Mouse (Mus musculus) stomach, embryonic 15.5 days (tissue): ENCODE measurements around the gene Slit3. TPM values are rescaled to one million over a fixed set of nuclear protein-coding genes. Genes with fewer than 3 reads are reported as not detected.

Experiments used
- ATAC-seq: fragments of 200-750 bp; cut with Nextera tagmentation; 2 replicates; pipeline ENCODE4 v1.8.0; 2017; ENCODE audit warnings: low read depth, moderate number of reproducible peaks, moderate TSS enrichment; ENCODE audit not compliant: insufficient read depth, low FRiP score
- H3K27ac ChIP-seq: fragments of 300-500 bp; sonication (generic); 2 replicates; pipeline ENCODE4 v1.5.1; 2015; ENCODE audit warnings: mild to moderate bottlenecking, inconsistent platforms
- H3K27me3 ChIP-seq: fragments of 300-500 bp; sonication (generic); replicated peaks from 2 replicates; pipeline ENCODE4 v1.6.1; 2015; ENCODE audit warnings: inconsistent platforms
- H3K36me3 ChIP-seq: fragments of 300-500 bp; sonication (generic); 2 replicates; pipeline ENCODE4 v1.6.1; 2015; ENCODE audit warnings: inconsistent platforms
- H3K4me1 ChIP-seq: fragments of 300-500 bp; sonication (generic); 2 replicates; pipeline ENCODE4 v1.6.1; 2015; ENCODE audit warnings: inconsistent platforms
- H3K4me2 ChIP-seq: fragments of 300-500 bp; sonication (generic); 2 replicates; pipeline ENCODE4 v1.6.1; 2015; ENCODE audit warnings: mild to moderate bottlenecking, inconsistent platforms
- H3K4me3 ChIP-seq: fragments of 300-500 bp; sonication (generic); replicated peaks from 2 replicates; pipeline ENCODE4 v1.5.1; 2015; ENCODE audit warnings: inconsistent platforms
- H3K9ac ChIP-seq: fragments of 300-500 bp; sonication (generic); 2 replicates; pipeline ENCODE4 v1.6.1; 2015; ENCODE audit warnings: inconsistent platforms
- H3K9me3 ChIP-seq: fragments of 300-500 bp; sonication (generic); 2 replicates; pipeline ENCODE4 v1.6.1; 2016; ENCODE audit warnings: inconsistent platforms
- WGBS: fragments of 180-500 bp; shearing (Covaris S2); methylation state at CpG from one replicate; pipeline ENCODE4 v1.1.7; 2015; 5-methylcytosine and 5-hydroxymethylcytosine counted together
- polyA plus RNA-seq: library from polyadenylated mRNA; unstranded; fragments of >200 nt; fragmentation: Nextera tagmentation; extraction: Ambion mirVana; gene quantifications from 2 replicates; pipeline ENCODE4 v1.2.1, GENCODE M21; 2015

Gene Slit3
- polyA plus RNA-seq, 1 experiment from 2014 or later = 18.9 TPM

DNA sequence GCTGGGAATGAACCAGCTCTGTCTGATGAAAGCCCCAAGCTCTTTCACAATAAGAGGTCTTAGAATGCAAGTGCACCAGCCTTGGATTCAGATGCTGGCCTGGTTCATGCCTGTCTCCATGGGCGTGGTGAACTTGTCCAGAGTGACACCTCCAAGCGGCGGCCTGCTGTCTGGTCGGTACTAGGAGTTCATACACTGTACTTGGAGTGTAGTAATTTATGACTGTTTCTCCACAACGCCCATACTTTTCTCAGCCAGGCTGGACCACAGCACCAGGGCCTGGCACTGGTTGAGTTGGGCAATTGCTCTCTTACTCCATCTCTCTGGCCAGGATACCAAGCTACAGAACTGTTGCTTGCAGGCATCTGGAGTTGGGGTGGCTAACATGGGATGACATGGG is 602.9 kb downstream of the Slit3 start:
- Histone ChIP-seq H3K36me3 (no peaks in the 10 kb centered on the region), H3K4me1 (no peaks in the 10 kb centered on the region), H3K27me3 (no peaks in the 10 kb centered on the region), H3K9me3 (no peaks in the 10 kb centered on the region), H3K4me2 (no peak overlapping the region), H3K27ac (no peak overlapping the region), H3K9ac (no peak overlapping the region), H3K4me3 (no peak overlapping the region)
- ATAC-seq = no peak
- WGBS = 82% methylated on average over 5 of the region's 5 CpGs

DNA sequence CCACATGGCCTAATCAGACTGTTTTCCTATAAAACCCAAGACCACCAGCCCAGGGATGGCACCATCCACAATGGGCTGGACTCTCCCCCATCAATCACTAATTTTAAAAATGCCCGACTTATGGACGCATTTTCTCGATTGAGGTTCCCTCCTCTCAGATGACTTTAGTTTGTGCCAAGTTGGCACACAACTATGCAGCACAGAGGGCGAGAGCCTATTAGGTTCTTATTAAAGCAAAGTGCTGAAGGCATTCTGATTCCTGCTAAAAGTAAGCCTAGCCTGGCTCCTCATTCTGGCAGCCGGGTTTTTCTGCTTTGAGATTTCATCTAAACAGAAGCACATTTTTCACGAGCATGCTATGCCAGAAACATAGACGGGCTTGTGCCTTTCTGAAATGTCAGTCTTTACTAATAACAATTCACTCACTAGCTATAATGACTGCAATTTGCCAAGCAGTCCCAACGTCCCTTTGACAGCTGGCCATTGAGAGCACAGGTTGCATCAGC is 605.4 kb downstream of the Slit3 start:
- Histone ChIP-seq H3K4me3 (no peak overlapping the region), H3K9ac (no peak overlapping the region), H3K27me3 (no peaks in the 10 kb centered on the region), H3K9me3 (no peaks in the 10 kb centered on the region), H3K36me3 (no peaks in the 10 kb centered on the region), H3K4me2 (no peak overlapping the region), H3K4me1 (no peaks in the 10 kb centered on the region), H3K27ac (no peak overlapping the region)
- no peak for ATAC-seq
- WGBS = 76% methylated on average over 8 of the region's 8 CpGs

DNA sequence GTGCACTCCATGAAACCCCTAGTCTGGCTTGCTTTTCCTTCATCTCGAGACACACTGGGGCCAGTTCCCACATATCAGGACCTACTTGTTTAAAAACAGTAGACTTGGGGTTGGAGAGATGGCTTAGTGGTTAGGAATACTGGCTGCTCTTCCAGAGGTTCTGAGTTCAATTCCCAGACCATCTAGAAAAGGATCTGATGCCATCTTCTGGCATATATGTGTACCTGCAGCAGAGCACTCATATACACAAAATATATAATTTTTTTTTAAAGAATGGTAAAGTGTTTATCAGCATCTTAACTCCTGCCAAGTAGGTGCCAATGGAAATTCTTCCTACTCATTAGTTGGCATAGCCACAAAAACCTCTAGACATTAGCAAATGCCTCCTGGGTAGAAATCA is 607.2 kb downstream of the Slit3 start:
- no peak overlapping the region for H3K4me3 ChIP-seq
- H3K4me1 ChIP-seq = no peaks in the 10 kb centered on the region
- no peak overlapping the region for H3K27ac ChIP-seq
- no peak overlapping the region for H3K9ac ChIP-seq
- H3K4me2 ChIP-seq = no peak overlapping the region
- no peaks in the 10 kb centered on the region for H3K9me3 ChIP-seq
- ATAC-seq = no peak
- H3K36me3 ChIP-seq = no peaks in the 10 kb centered on the region
- no peaks in the 10 kb centered on the region for H3K27me3 ChIP-seq
- 89% methylated on average over 1 of the region's 1 CpGs for WGBS

GRCm38 (mm10) chr11:35729186-35729585 is 608.2 kb downstream of the Slit3 start:
- H3K27ac ChIP-seq = no peak overlapping the region
- 35% methylated on average over 5 of the region's 5 CpGs for WGBS
- no peaks in the 10 kb centered on the region for H3K27me3 ChIP-seq
- H3K4me3 ChIP-seq = no peak overlapping the region
- H3K9ac ChIP-seq = no peak overlapping the region
- no peaks in the 10 kb centered on the region for H3K9me3 ChIP-seq
- no peak overlapping the region for H3K4me2 ChIP-seq
- H3K36me3 ChIP-seq = no peaks in the 10 kb centered on the region
- H3K4me1 ChIP-seq = no peaks in the 10 kb centered on the region
- no peak for ATAC-seq

DNA sequence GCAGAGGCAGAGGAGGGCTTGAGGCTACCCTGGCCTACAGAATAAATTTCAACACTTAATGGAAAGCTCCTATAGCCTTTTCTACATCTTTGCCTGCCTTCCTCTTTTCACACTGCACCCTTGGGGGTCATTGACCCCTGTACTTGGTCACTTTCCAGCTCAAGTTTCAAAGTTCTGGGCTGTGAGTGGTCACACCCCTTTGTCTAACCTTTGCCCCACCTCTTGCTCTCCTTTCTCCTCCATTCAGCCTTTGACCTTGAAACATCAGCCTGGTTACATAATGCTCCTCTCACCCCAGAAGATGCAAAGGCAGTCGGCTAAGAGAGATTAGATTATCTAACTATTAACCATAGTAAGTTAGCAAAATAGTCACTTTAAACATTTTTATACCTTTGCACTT is 611.3 kb downstream of the Slit3 start:
- Histone ChIP-seq H3K9ac (no peak overlapping the region), H3K36me3 (no peaks in the 10 kb centered on the region), H3K4me2 (no peak overlapping the region), H3K4me1 (no peaks in the 10 kb centered on the region), H3K9me3 (no peaks in the 10 kb centered on the region), H3K27me3 (no peaks in the 10 kb centered on the region), H3K4me3 (no peak overlapping the region), H3K27ac (no peak overlapping the region)
- ATAC-seq = no peak
- WGBS = 46% methylated on average over 1 of the region's 1 CpGs

DNA sequence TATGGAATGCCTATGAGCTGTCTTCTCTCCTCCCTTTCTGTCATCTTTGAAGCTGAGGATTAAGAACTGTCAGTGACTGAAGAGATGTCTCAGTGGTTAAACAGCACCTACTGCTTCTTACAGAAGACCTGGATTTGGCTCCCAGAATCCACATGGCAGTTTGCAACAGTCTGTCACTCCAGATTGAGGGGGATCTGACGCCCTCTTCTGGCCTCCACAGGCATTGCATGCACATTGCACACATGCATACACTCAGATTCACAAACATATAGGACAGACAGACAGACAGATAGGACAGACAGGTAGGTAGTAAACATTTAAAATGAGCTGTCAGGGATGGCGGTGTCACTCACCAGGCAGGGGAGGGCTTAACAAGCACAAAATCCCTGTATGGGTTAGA is 615.8 kb downstream of the Slit3 start:
- no peak overlapping the region for H3K4me3 ChIP-seq
- ATAC-seq = no peak
- no peaks in the 10 kb centered on the region for H3K27me3 ChIP-seq
- no peak overlapping the region for H3K9ac ChIP-seq
- no peak overlapping the region for H3K4me2 ChIP-seq
- H3K9me3 ChIP-seq = no peaks in the 10 kb centered on the region
- H3K36me3 ChIP-seq = no peaks in the 10 kb centered on the region
- H3K4me1 ChIP-seq = no peaks in the 10 kb centered on the region
- no peak overlapping the region for H3K27ac ChIP-seq
- WGBS = 64% methylated on average over 2 of the region's 2 CpGs

DNA sequence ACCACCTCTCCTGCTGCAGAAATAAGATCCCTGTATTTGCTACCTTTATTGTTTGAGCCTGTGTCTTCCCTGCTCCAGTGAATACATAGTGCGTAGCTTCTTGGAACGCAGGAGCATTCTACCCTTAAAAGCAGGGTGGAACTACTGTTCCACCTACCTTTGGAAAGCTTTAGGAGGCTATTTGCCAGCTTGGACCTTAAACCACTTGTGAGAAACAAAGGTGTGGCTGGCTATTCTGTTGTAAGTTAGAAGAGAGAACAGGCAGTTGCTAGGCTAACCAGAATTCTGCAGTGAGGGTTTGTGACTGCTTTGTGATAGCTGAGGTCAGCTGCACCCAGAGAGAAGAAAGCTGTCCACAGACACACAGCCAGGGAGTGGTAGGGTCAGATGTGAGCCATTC is 616.2 kb downstream of the Slit3 start:
- 81% methylated on average over 2 of the region's 2 CpGs for WGBS
- no peak overlapping the region for H3K4me3 ChIP-seq
- no peak overlapping the region for H3K27ac ChIP-seq
- H3K27me3 ChIP-seq = no peaks in the 10 kb centered on the region
- H3K9ac ChIP-seq = no peak overlapping the region
- H3K4me2 ChIP-seq = no peak overlapping the region
- H3K36me3 ChIP-seq = no peaks in the 10 kb centered on the region
- no peaks in the 10 kb centered on the region for H3K9me3 ChIP-seq
- no peak for ATAC-seq
- H3K4me1 ChIP-seq = no peaks in the 10 kb centered on the region

DNA sequence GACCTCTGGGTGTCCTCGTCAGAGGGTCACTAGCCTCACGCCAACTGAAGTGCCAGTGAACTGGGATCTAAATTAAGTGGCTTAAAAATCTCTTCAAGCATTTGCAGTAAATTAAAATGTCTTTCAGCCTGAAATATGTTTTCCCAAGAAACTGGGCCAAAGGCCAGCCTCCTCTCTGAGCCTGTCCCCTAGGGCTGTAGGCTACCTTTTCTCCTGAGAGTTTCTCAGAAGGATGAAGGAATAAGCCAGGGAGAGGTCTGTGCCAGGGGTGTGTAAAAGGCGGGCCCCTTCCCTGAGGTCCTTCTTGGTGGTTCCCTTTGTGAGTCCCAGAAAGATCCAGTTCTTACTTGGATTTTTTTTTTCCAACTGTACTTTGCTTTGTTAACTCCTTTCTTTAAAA is 617.1 kb downstream of the Slit3 start:
- no peak for ATAC-seq
- H3K9me3 ChIP-seq = no peaks in the 10 kb centered on the region
- WGBS = 72% methylated on average over 3 of the region's 3 CpGs
- H3K4me1 ChIP-seq = no peaks in the 10 kb centered on the region
- H3K9ac ChIP-seq = no peak overlapping the region
- H3K27me3 ChIP-seq = no peaks in the 10 kb centered on the region
- no peak overlapping the region for H3K27ac ChIP-seq
- no peaks in the 10 kb centered on the region for H3K36me3 ChIP-seq
- H3K4me3 ChIP-seq = no peak overlapping the region
- no peak overlapping the region for H3K4me2 ChIP-seq

GRCm38 (mm10) chr11:35743586-35743985 is 622.6 kb downstream of the Slit3 start:
- H3K4me1 ChIP-seq = no peaks in the 10 kb centered on the region
- WGBS = 87% methylated on average over 6 of the region's 6 CpGs

GRCm38 (mm10) chr11:35744571-35744970 is 623.5 kb downstream of the Slit3 start:
- Histone ChIP-seq H3K4me3 (no peak overlapping the region), H3K27me3 (no peaks in the 10 kb centered on the region), H3K36me3 (no peaks in the 10 kb centered on the region), H3K27ac (no peak overlapping the region), H3K4me2 (no peak overlapping the region), H3K9me3 (no peaks in the 10 kb centered on the region), H3K9ac (no peak overlapping the region), H3K4me1 (no peaks in the 10 kb centered on the region)
- no peak for ATAC-seq
- 87% methylated on average over 6 of the region's 6 CpGs for WGBS

More at GRCm38 (mm10) chr11:35743586-35743985, 622.6 kb downstream of the Slit3 start:
- no peak overlapping the region for H3K4me3 ChIP-seq
- ATAC-seq = no peak
- H3K9ac ChIP-seq = no peak overlapping the region
- no peak overlapping the region for H3K4me2 ChIP-seq
- no peaks in the 10 kb centered on the region for H3K27me3 ChIP-seq
- no peak overlapping the region for H3K27ac ChIP-seq
- no peaks in the 10 kb centered on the region for H3K9me3 ChIP-seq
- no peaks in the 10 kb centered on the region for H3K36me3 ChIP-seq

GRCm38 (mm10) chr11:35750578-35750977 is 629.6 kb downstream of the Slit3 start:
- Histone ChIP-seq H3K9ac (no peak overlapping the region), H3K4me1 (no peaks in the 10 kb centered on the region), H3K4me2 (no peak overlapping the region), H3K27me3 (no peaks in the 10 kb centered on the region), H3K4me3 (no peak overlapping the region), H3K9me3 (no peaks in the 10 kb centered on the region), H3K36me3 (no peaks in the 10 kb centered on the region), H3K27ac (peak overlapping the region; percentile 19; the same call in 1 of the 2 replicates)
- peak; percentile 80 for ATAC-seq
- 55% methylated on average over 8 of the region's 8 CpGs for WGBS

DNA sequence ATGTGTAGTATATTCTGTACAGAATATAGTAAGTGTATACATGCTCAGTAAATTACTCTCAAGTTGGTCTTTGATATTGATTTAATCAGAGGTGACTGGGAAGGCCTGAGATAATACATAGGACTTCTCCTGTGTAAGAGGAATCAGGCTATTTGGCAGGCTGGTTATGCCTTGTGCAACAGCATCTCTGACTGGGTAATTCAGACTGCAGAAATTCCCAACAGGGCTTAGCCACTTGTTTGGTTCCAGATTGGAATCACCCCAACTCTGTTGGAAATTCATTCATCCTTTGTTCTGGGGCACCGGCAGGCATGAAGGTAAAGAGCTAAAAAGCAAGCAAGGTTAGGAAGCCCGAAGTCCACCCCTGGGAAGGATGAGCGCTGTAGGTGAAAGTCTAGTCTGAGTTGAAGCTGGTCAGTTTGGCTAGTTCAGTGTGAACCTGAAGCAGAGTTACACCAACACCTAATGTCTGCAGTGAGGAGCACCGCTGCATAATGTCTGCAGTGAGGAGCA is 633.9 kb downstream of the Slit3 start:
- Histone ChIP-seq H3K36me3 (no peaks in the 10 kb centered on the region), H3K27me3 (no peaks in the 10 kb centered on the region), H3K4me3 (no peak overlapping the region), H3K9ac (no peak overlapping the region), H3K4me2 (no peak overlapping the region), H3K27ac (no peak overlapping the region), H3K4me1 (no peaks in the 10 kb centered on the region), H3K9me3 (no peaks in the 10 kb centered on the region)
- WGBS = 88% methylated on average over 4 of the region's 4 CpGs
- no peak for ATAC-seq

GRCm38 (mm10) chr11:35755546-35755945 is 634.5 kb downstream of the Slit3 start:
- Histone ChIP-seq H3K4me1 (no peaks in the 10 kb centered on the region), H3K27ac (no peak overlapping the region), H3K4me3 (no peak overlapping the region), H3K9ac (no peak overlapping the region), H3K4me2 (no peak overlapping the region), H3K9me3 (no peaks in the 10 kb centered on the region), H3K36me3 (no peaks in the 10 kb centered on the region), H3K27me3 (no peaks in the 10 kb centered on the region)
- no peak for ATAC-seq
- WGBS = 39% methylated on average over 6 of the region's 6 CpGs
